Mouse (Mus musculus) megakaryocyte progenitor cell, adult 5-6 weeks (primary cell): Measurements from ENCODE around the gene Itga6. TPM values are rescaled to one million over a fixed set of nuclear protein-coding genes. Genes with fewer than 3 reads are reported as not detected.
A peak's percentile ranks its signal among the peaks of the same experiment; 100 is the strongest.

Source experiments
- ATAC-seq: replicated peaks from 2 replicates; pipeline ENCODE4 v1.8.0; 2016; ENCODE audit warnings: mild to moderate bottlenecking, moderate TSS enrichment, inconsistent platforms; ENCODE audit not compliant: poor library complexity
- total RNA-seq, 2 experiments: library from RNA; stranded (forward) in 1 of 2; stranded (reverse) in 1 of 2; fragments of 157-497, 149-512 nt in 1 of 2; fragments of 200-1000 nt in 1 of 2; gene quantifications; 2 replicates each; pipeline versions ENCODE4 v1.2.3 to v1.2.4; 2015 to 2017

The Itga6 gene
- total RNA-seq, 2 experiments from 2014 or later, result 34.7 to 41.8 TPM

DNA sequence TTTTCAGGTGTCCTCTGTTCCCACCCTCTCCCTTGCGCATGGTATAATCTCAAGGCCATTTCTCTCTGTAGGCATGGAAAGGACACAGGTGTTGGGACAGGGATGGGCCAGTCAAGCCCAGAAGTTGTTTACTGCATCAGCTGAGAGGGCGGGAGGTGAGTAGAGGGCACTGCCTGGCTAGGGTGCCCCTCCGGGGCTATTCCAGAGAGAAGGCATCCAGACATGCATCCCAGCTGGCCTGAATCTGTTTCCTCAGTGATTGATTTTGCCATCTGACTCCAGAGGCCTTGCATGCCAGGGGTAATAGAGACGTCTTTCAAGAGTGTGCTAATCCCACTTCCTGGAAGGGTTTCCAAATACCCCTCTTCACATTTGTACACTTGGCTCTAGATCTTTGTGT is 14.7 kb downstream of the Itga6 start:
- ATAC-seq, result no peak

GRCm38 (mm10) chr2:71761081-71761480 is 15.7 kb downstream of the Itga6 start:
- no peak for ATAC-seq

DNA sequence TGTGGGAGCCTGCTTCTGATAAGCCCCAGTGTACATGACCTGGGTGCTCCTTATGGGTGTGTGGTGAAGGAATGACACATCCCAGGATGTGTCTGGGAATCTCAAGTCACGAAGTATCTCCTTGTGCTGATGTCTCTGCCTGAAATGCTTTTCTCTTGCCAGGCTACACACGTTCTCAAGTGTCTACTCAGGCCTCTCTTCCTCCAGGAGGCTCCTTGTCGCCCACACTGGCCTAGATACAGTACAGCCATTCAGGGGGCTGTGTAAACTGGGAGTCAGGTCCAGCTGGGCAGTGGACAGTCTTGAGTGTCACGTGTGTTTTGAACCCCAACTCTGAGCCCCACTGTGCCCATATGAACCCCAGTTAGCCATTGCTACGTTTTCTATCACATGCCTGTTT is 19.1 kb downstream of the Itga6 start:
- ATAC-seq, result no peak

- ATAC-seq, result peak; percentile 44
These were observed 19.7 kb downstream of the Itga6 start for GRCm38 (mm10) chr2:71764961-71765735.

DNA sequence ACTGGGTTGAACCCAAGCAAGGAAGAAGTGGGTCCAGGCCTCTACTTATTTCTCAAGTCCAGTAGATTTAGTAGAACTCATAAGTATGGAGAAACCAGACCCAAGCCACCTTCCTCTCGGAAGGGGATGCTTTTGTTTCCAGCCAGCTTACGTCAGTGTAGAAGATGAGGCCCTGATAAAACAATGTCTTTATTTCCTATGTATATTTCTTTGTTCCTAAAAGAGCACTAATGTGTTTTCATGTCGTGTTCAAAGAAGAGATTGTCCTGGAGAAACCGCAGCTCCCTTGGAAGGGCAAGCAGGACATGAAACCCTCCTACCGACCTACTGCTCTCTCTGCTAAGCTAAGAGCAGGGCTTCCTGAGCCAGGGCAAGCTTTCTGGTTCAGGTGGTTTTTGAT is 20.6 kb downstream of the Itga6 start:
- ATAC-seq, result no peak

DNA sequence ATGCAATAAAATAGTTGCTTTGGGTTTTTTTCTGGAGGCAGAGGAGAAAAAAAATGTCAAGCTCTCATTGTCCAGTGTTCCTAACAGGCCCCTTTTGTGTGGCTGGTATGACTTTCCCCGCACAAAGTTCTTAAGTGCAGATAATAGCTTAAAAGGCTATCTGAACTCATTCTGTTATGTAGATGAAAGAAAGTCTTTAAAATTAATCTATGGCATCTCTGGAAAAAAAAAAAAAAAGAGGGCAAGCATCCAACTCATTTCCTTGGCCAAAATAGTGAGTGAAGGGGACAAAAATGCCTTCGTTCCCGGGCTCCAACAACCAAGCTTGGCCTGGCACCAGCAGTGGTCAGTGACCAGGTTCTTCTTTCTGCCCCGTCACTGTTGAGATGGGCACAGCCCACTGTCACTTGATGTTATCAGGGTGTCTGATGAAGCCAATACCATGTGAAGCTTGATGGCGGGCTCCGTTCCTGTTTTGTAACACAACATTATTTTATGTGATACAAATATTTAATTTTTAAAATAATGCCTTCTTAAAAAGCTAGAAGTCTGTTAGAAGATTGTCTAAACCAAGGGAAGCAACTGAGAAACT is 21.7 kb downstream of the Itga6 start:
- ATAC-seq, result no peak

DNA sequence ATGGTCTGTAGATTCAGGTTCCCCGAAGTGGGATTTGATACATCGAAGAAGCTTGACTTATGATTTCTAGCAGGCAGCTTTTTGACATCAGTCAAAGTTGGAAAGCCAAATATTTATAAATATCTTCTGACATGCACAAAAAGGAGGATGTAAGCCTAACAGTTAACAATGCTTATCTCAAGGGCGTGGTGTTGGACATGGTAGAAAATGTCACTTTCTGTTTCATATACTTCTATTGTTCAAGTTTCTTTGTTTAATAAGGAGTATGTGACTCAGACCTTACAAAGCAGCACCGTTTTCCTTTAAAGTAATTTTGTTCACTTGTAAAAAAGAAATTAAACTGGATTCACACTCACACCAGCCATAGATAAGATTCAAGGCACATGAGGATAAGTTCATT is 26.3 kb downstream of the Itga6 start:
- peak; percentile 44 for ATAC-seq

GRCm38 (mm10) chr2:71773714-71774113 is 28.3 kb downstream of the Itga6 start:
- ATAC-seq, result no peak

- no peak for ATAC-seq
These were observed 29.0 kb downstream of the Itga6 start for GRCm38 (mm10) chr2:71774246-71774951.

DNA sequence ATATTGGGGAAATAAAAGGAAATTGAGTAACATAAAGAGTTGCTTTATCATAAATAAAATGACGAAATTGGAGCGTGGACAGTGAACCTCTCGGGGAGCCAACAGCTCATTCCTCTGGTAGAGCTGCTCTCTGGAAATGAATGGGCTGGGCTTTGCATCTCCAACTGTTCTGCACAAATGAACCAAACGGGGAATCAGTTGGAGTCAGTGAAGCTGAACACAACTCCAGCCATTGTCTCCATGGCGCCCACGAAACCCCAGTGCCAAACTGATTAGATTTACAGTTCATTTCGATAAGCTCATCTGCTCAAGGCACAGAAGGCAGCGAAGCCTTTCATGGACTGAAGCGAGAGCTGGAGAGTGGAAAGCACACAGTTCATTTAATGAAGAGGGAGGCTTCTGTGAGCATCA is 29.8 kb downstream of the Itga6 start:
- ATAC-seq, result 0 out of 2 replicates have a peak, but pooled peaks have one; percentile 10

GRCm38 (mm10) chr2:71779266-71779888 is 34.0 kb downstream of the Itga6 start:
- peak; percentile 37 for ATAC-seq

- ATAC-seq, result no peak
These were observed 34.6 kb downstream of the Itga6 start for GRCm38 (mm10) chr2:71780016-71780415.

DNA sequence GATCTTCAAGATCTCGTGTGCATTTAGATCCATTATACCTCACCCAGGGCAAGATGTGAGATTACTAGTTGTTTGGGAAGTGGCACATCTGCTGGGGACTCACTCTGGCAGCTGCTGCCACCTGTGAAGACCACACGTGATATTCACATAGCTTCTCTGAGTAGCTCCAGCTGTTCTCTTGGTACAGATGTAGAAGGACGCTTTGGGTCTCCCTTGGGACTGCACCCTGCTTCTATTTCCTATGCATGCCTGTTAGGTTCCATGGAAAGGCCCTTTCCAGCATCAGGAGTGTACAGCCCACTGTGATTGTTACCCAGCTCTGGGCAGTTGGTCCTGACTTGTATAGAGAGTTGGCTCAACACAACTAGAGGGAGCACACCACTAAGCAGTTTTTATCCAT is 39.8 kb downstream of the Itga6 start:
- ATAC-seq, result no peak

DNA sequence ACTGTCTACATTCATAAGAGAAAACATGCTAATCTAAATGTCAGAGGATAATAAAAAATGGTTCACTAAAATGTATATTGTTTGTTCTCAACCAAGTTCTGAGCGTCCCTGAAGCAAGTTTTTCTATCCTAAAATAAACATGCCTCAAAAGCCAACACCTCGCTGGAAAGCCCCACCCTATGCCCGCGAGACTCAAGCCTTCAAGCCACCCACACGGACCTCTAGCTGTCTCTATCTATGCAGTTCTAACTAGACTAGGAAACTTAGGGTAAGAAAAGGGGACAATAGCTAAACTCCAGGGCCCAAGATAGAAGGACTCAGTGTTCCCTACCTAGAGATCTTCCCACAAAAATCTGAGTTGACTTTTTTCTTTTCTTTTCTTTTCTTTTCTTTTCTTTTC is 40.6 kb downstream of the Itga6 start:
- ATAC-seq, result peak; percentile 45; the same call in 1 of the 2 replicates

DNA sequence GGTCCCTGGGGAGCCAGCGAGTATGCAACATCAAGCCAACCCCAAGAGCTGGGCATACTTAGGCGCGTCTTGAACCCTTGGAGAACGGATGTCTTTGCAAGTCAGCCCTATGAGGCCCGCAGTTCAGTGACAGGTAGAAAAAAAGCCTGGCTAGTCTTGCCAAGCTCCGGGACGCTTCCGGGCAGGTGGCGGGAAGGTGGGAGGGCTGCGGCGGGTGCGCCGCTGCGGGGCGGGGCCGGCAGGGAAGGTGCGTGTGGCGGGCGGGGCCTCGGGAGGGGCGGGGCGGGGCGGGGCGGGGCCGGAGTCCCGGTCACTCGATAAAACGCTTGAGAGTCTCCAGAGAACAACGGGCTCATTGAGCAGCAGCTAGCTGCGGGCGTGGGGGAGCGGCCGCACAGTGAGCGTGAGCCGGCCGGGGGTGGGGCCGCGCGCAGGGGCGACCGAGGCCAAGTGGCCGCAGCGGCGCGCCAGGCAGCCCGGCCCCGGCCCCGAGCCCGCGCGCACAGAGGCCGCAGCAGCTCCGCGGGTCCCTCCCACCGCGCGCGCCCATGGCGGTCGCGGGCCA is 41.3 kb downstream of the Itga6 start:
- ATAC-seq, result peak; percentile 73

DNA sequence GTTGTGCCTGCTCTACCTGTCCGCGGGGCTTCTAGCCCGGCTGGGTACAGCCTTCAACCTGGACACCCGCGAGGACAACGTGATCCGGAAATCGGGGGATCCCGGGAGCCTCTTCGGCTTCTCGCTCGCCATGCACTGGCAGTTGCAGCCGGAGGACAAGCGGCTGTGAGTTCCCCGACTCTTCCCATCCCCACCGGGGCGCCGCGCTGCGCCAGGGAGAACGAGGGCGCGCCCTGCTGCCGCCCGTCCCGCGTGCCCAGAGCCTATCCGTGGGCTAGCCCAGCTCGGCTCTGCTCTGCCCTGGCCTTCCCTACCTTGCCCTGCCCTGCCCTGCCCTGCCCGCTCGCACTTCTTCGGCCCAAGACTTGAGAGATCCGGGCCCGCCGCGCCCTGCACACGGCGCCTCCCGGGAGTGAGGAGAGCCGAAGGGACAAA is 41.8 kb downstream of the Itga6 start:
- peak; percentile 63 for ATAC-seq

DNA sequence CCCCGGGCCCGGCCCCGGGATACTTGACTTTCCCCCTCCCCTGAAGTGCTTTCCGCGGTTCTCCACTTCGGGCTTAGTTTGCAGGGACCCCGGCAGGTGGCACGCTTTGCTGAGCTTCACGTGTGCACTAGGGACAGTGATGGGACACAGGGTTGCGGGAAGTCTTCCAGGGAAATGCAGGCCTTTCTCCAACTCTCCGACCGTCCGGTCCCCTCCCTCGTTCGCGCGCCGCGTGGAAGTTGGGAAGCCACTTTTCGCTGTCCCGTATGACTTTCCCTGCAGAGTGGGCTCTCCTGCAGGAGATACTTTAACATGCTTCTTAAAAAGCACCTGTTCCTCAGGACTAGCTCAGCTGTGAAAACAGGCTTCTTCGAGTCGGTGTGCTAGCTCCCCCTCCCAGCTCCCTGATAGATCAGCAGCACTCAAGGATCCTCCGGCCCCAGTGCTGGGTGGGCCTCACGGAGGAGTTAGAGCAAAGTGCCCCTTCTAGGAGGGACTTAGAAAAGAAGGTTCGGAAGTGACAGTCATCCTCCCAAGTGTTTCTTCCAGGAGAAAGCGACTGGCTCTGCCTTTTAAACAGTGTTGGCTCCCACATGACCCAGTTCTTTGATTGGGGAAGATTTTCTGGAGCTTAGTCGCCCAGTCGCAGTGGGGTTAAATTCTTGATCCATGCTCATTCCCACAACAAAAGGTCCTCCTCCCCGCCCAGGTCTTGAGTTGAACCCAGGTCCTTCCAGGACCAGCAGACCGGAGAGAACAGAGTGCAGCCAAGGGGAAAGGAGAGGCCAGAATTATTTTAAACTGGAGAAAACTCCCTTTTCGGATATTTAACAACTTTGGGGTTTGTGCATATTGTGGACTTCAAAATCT is 42.4 kb downstream of the Itga6 start:
- ATAC-seq, result peak; percentile 5; the same call in 1 of the 2 replicates

DNA sequence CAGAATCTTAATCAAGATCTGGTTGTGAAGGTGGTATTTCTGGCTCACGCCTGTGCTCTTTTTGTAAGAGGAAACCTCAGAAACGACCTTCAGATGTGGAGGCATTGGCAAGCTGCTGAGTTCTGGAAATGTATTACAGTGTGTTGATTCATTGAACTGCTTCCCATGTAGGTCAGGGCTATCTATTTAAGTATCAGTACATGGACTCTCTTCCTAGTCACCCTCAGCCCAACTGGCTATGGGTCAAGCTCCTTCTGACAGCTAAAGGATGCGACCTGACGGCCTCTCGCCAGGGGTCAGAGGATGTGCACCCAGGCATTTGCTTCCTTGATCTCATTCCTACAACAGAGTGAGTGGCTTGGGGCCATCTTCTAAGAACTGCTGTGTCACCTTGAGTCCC is 45.3 kb downstream of the Itga6 start:
- ATAC-seq, result no peak

DNA sequence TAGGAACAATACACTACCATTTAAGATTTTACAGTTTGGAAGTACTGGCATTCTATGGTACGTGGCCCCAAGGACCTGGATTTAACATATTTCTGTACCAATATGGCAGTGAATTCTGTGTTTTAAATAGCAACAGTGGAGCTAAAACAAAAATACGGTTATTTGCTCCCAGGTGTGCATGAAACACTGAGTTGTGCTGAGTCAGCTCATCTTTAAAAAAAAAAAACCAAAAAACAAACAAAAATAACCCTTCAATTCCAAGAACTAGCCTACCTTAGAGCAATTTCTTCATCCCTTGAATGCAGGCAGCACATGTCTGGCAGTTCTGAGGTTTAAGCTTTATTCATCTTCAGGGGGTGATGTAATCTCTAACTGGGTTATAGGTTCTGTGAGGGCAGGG is 45.8 kb downstream of the Itga6 start:
- ATAC-seq, result no peak

- ATAC-seq, result no peak
These were observed 48.7 kb downstream of the Itga6 start for GRCm38 (mm10) chr2:71794139-71794538.
